Mouse (Mus musculus) activated CD4-positive, CD25-positive, alpha-beta regulatory T cell (primary cell): ENCODE data around the gene Ifi211. TPM values are rescaled to one million over a fixed set of nuclear protein-coding genes. Genes with fewer than 3 reads are reported as not detected.

Experiments
- polyA plus RNA-seq, 2 experiments: library from polyadenylated mRNA; unstranded; fragments of 100-300 nt; shearing (Covaris generic); gene quantifications; one replicate each; pipeline ENCODE4 v1.2.1; 2017

Gene Ifi211
- polyA plus RNA-seq, result 1 to 10 TPM; 5.8 to 5.9 TPM

DNA sequence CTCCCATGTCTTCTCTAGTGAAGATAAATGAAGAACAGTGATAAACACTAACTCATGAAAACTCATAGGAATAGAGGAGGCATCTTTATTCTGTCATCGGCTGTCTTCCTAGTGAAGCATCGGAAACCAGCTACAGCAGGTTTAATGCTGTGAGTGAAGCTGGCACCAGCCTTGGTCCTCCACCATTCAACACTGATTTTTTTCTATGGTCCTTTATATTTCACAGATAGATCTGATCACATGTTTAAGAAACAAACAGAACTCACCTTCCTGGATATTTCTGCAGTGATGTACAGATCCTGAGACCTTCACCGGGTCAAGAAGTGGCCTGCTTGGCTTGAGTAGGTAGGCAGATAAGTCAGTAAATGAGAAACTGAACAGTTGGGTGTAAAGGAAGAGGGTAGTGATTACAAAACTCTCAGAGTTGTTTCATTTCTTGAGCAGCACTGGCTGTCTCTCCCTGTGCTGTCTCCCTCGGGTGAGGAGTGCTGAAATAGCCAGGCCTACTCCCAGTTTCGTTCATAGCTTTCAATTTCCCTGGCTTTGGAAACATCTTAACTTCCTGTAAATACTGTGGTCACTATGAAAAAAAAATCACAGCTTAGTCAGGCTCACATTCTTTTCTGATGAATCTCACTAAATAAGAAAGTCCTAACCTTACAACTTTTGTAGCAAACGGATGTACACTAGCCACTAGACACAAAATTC is at the start of gene Ifi211:
Gene Ifi211 (minus strand): TSS at position 499 of the 708 bp plus-strand sequence.

DNA sequence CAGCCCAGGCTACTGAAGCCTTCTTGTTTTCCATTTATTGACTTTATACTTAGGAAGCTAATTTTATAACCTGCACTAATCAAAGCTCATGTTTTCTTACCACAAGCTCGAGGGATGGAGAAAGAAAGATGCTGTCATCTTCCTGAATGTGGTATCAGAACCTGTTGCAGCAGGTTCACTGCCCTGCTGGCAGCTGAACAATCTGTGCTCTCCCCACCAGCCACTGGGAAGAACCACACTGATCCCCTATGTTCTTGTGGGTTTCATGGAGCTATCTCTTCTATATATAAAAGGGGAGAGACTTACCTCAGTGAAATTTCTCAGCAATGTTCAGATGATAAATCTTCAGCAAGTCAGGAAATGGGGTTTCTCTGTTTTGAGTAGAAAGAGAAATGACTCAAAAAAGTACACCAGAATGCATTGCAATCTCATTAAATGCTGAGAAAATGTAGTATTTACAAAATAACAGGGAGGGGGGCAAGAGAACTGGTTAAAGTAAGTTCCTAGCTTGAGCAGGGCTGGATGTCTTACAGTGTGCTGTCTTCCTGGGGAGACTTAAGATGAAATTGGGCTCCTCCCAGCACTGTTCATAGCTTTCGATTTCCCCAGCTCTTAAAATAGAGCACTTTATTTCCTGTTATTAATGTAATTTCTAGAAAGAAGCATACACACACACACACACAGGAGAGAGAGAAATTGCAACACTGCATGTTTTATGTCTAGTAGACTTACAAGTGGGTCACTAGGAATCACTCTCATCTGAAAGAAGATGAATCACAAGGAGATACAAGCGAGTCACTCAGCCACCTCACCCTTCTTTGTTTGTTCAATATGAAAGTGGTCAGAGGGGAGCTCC is 29.3 kb upstream of the Ifi211 start, which contains the start of the genes Mndal and Ifi203:
Gene Mndal (minus strand): TSS at position 568 of the 856 bp plus-strand sequence.
Gene Ifi203 (minus strand): TSS at position 749 of the 856 bp plus-strand sequence.

Other genes starting within 250 kb of the Ifi211 start
- 100 to 1,000 TPM in 1 of 2 experiments, 10 to 100 TPM in 1; 93.1 to 104 TPM for gene Ifi208, start 239.4 kb downstream of the Ifi211 start, polyA plus RNA-seq
- gene Ifi207, start 171.3 kb downstream of the Ifi211 start, polyA plus RNA-seq, result under 1 TPM; 0.18 to 0.34 TPM
- 1 to 10 TPM; 1.7 to 9.8 TPM for gene Ifi204, start 146.1 kb downstream of the Ifi211 start, polyA plus RNA-seq
- gene Mndal, start 29.4 kb upstream of the Ifi211 start, polyA plus RNA-seq, result 100 to 1,000 TPM; 368 to 518 TPM
- gene Ifi203, start 29.6 kb upstream of the Ifi211 start, polyA plus RNA-seq, result 100 to 1,000 TPM; 272 to 474 TPM
- gene Ifi202b, start 69.7 kb upstream of the Ifi211 start, polyA plus RNA-seq, result not detected
- gene Ifi205, start 118.8 kb upstream of the Ifi211 start, polyA plus RNA-seq, result under 1 TPM; 0.66 to 0.73 TPM
- gene Olfr433, start 127.7 kb upstream of the Ifi211 start, polyA plus RNA-seq, result not detected
- under 1 TPM in 1 of 2 experiments, not detected in 1; 0.43 TPM for gene Olfr432, start 136.2 kb upstream of the Ifi211 start, polyA plus RNA-seq
- not detected for gene Olfr430, start 153.6 kb upstream of the Ifi211 start, polyA plus RNA-seq
- not detected for gene Olfr429, start 171.3 kb upstream of the Ifi211 start, polyA plus RNA-seq
- under 1 TPM in 1 of 2 experiments, not detected in 1; 0.42 TPM for gene Olfr427, start 183.8 kb upstream of the Ifi211 start, polyA plus RNA-seq
- not detected for gene Olfr231, start 208.1 kb upstream of the Ifi211 start, polyA plus RNA-seq
- not detected for gene Olfr424, start 218.5 kb upstream of the Ifi211 start, polyA plus RNA-seq
- gene Olfr420, start 242.6 kb upstream of the Ifi211 start, polyA plus RNA-seq, result under 1 TPM in 1 of 2 experiments, not detected in 1; 0.16 TPM